12 mouse cellular contexts compared by ENCODE assay signal in genomic region chr3:134105112-134105511, GRCm38 (mm10).
"Had no signal": no experiment of that assay in that cellular context is flagged by ENCODE, and none has a peak within 500 bp of the region (broad histone marks: within the 10 kb centered on the region; RNA-seq: fewer than 3 reads in every experiment).

No protein-coding gene starts in this region.

- H3K4me2 ChIP-seq: kidney, embryonic 15.5 days; limb, embryonic 15.5 days; liver, embryonic 12.5 days; lung, embryonic 15.5 days; midbrain, embryonic 15.5 days; neural tube, embryonic 12.5 days had no signal

- H3K27me3 ChIP-seq: kidney, embryonic 15.5 days; limb, embryonic 15.5 days; liver, embryonic 12.5 days; lung, embryonic 15.5 days; midbrain, embryonic 15.5 days; neural tube, embryonic 12.5 days had no signal

- ATAC-seq: liver, embryonic 12.5 days; midbrain, embryonic 15.5 days had no signal

- H3K9me3 ChIP-seq: kidney, embryonic 15.5 days; limb, embryonic 15.5 days; liver, embryonic 12.5 days; lung, embryonic 15.5 days; midbrain, embryonic 15.5 days; neural tube, embryonic 12.5 days had no signal

- H3K9ac ChIP-seq: kidney, embryonic 15.5 days; limb, embryonic 15.5 days; liver, embryonic 12.5 days; lung, embryonic 15.5 days; midbrain, embryonic 15.5 days; neural tube, embryonic 12.5 days had no signal

- H3K27ac ChIP-seq: kidney, embryonic 15.5 days; left cerebral cortex, adult 2 months; limb, embryonic 15.5 days; liver, embryonic 12.5 days; lung, embryonic 15.5 days; midbrain, embryonic 15.5 days; neural tube, embryonic 12.5 days had no signal

- H3K36me3 ChIP-seq: kidney, embryonic 15.5 days; limb, embryonic 15.5 days; liver, embryonic 12.5 days; lung, embryonic 15.5 days; midbrain, embryonic 15.5 days; neural tube, embryonic 12.5 days had no signal

- H3K4me1 ChIP-seq: limb, embryonic 15.5 days; liver, embryonic 12.5 days; lung, embryonic 15.5 days had no signal

- DNase-seq: kidney, adult 11 months; kidney, postnatal 14 days; lung, postnatal 14 days; right cerebral cortex, postnatal 14 days; thymus, postnatal 36 days had no signal

- H3K4me3 ChIP-seq: kidney, embryonic 15.5 days; left cerebral cortex, adult 2 months; limb, embryonic 15.5 days; liver, embryonic 12.5 days; lung, embryonic 15.5 days; midbrain, embryonic 15.5 days; neural tube, embryonic 12.5 days had no signal
